Mouse (Mus musculus): ENCODE data around the gene Emc10. TPM values are rescaled to one million over a fixed set of nuclear protein-coding genes. Genes with fewer than 3 reads are reported as not detected.

Gene Emc10
- 188 TPM for polyA plus RNA-seq (2017; shearing (Covaris generic))

GRCm38 (mm10) chr7:44495992-44496770 is at the start of gene Emc10, which contains the start of gene Fam71e1:
Gene Emc10 (minus strand): TSS chr7:44496529.
Gene Fam71e1 (plus strand): TSS chr7:44496581.

GRCm38 (mm10) chr7:44531946-44532732 is 35.8 kb upstream of the Emc10 start, which contains the start of gene Spib:
Gene Spib (minus strand): TSS chr7:44532071.

GRCm38 (mm10) chr7:44524502-44524901 is 28.2 kb upstream of the Emc10 start, which contains the start of gene Mybpc2:
Gene Mybpc2 (minus strand): TSS chr7:44524656.

GRCm38 (mm10) chr7:44467811-44468411 is 28.4 kb downstream of the Emc10 start, which contains the start of gene Josd2:
Gene Josd2 (plus strand): TSS chr7:44467980.

GRCm38 (mm10) chr7:44465111-44465510 is 31.2 kb downstream of the Emc10 start, which contains the start of gene Aspdh:
Gene Aspdh (plus strand): TSS chr7:44465391.

Other genes with a start within 250 kb of the Emc10 start
- gene 1700028J19Rik, start 249.8 kb downstream of the Emc10 start, polyA plus RNA-seq (2017; shearing (Covaris generic)) = 2.1 TPM
- 189 TPM for gene 2410002F23Rik, start 249.8 kb downstream of the Emc10 start, polyA plus RNA-seq (2017; shearing (Covaris generic))
- gene Acp4, start 239.2 kb downstream of the Emc10 start, polyA plus RNA-seq (2017; shearing (Covaris generic)) = 0.28 TPM
- gene Gm15517, start 235.1 kb downstream of the Emc10 start, polyA plus RNA-seq (2017; shearing (Covaris generic)) = not detected
- 0.31 TPM for gene Clec11a, start 189.6 kb downstream of the Emc10 start, polyA plus RNA-seq (2017; shearing (Covaris generic))
- 0.16 TPM for gene Shank1, start 186.3 kb downstream of the Emc10 start, polyA plus RNA-seq (2017; shearing (Covaris generic))
- gene Syt3, start 112.4 kb downstream of the Emc10 start, polyA plus RNA-seq (2017; shearing (Covaris generic)) = 0.28 TPM
- gene 1700008O03Rik, start 110.7 kb downstream of the Emc10 start, polyA plus RNA-seq (2017; shearing (Covaris generic)) = 0.71 TPM
- not detected for gene Lrrc4b, start 67.5 kb downstream of the Emc10 start, polyA plus RNA-seq (2017; shearing (Covaris generic))
- gene Aspdh, start 31.1 kb downstream of the Emc10 start, polyA plus RNA-seq (2017; shearing (Covaris generic)) = 0.28 TPM
- gene Josd2, start 28.5 kb downstream of the Emc10 start, polyA plus RNA-seq (2017; shearing (Covaris generic)) = 111 TPM
- gene Fam71e1, start 52 bp upstream of the Emc10 start, polyA plus RNA-seq (2017; shearing (Covaris generic)) = 3.4 TPM
- gene Mybpc2, start 28.1 kb upstream of the Emc10 start, polyA plus RNA-seq (2017; shearing (Covaris generic)) = not detected
- 0.87 TPM for gene Spib, start 35.5 kb upstream of the Emc10 start, polyA plus RNA-seq (2017; shearing (Covaris generic))
- gene Pold1, start 52.3 kb upstream of the Emc10 start, polyA plus RNA-seq (2017; shearing (Covaris generic)) = 58.9 TPM
- 143 TPM for gene Nr1h2, start 57.4 kb upstream of the Emc10 start, polyA plus RNA-seq (2017; shearing (Covaris generic))
- 1.3 TPM for gene Napsa, start 75.9 kb upstream of the Emc10 start, polyA plus RNA-seq (2017; shearing (Covaris generic))
- gene Kcnc3, start 94.1 kb upstream of the Emc10 start, polyA plus RNA-seq (2017; shearing (Covaris generic)) = not detected
- gene Myh14, start 174.3 kb upstream of the Emc10 start, polyA plus RNA-seq (2017; shearing (Covaris generic)) = not detected
- not detected for gene Izumo2, start 212.2 kb upstream of the Emc10 start, polyA plus RNA-seq (2017; shearing (Covaris generic))

Measured in CD4-positive, CD25-positive, alpha-beta regulatory T cell (primary cell).